Mouse (Mus musculus): ENCODE results near the gene Ppm1l. TPM values are rescaled to one million over a fixed set of nuclear protein-coding genes. Genes with fewer than 3 reads are reported as not detected.

Ppm1l gene
- total and polyA plus RNA-seq, 3 experiments: not detected

DNA sequence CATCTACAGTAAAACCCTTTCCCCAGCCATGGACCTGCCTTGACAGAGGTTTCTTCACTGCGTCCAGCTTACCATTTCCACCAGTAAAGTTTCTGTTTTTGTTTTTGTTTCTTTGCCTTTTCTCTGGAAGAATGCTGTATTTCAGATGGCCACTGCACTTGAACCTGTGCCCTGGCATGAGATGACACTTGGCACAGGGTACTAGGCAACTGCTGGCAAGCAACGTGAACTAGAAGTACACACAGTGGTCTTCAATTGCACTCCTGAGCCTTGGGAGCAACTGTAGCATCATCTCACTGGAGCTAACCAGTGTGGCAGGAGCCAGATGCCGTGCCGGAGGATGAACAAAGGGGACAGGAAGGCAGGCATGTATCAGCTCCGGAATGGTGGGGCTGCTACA, 255.9 kb downstream of the Ppm1l start:
- no peak overlapping the region for H3K27ac ChIP-seq (ENCODE audit: control insufficient read depth, low read depth, low read length)
- TF ChIP-seq POLR2A (IDR thresholded peaks at IDR 0.05; ENCODE audit: control insufficient read depth in 1 of 2, insufficient read depth in 1 of 2, low read depth in 1 of 2, low read length in 2 of 2, poor library complexity in 1 of 2) (no peak), MAX (IDR thresholded peaks at IDR 0.05; ENCODE audit: low read length) (no peak), MYC (IDR thresholded peaks at IDR 0.05; ENCODE audit: low read depth, low read length) (no peak), USF2 (IDR thresholded peaks at IDR 0.05; ENCODE audit: borderline replicate concordance in 1 of 2, insufficient read depth in 1 of 2, low read depth in 1 of 2, low read length in 2 of 2) (no peak), ZMIZ1 (IDR thresholded peaks at IDR 0.05; ENCODE audit: low read depth, low read length) (no peak), SMC3 (IDR thresholded peaks at IDR 0.05; ENCODE audit: low read depth, low read length) (no peak), CTCF (IDR thresholded peaks at IDR 0.05 in 2 of 3, conservative IDR thresholded peaks at IDR 0.05 in 1 of 3; ENCODE audit: control insufficient read depth in 1 of 3, insufficient read depth in 1 of 3, low read depth in 2 of 3, low read length in 3 of 3, poor library complexity in 1 of 3, severe bottlenecking in 1 of 3) (no peak), GATA1 (IDR thresholded peaks at IDR 0.05; ENCODE audit: low read depth, low read length) (no peak), MAZ (IDR thresholded peaks at IDR 0.05; ENCODE audit: low read depth, low read length) (no peak), GABPA (IDR thresholded peaks at IDR 0.05; ENCODE audit: low read depth, low read length) (no peak), HCFC1 (IDR thresholded peaks at IDR 0.05; ENCODE audit: low read depth, low read length) (no peak), MYB (IDR thresholded peaks at IDR 0.05; ENCODE audit: low read depth, low read length) (no peak), BHLHE40 (IDR thresholded peaks at IDR 0.05; ENCODE audit: borderline replicate concordance, low read depth, low read length) (no peak), E2F4 (IDR thresholded peaks at IDR 0.05; ENCODE audit: borderline replicate concordance, low read depth, low read length) (no peak), TBP (IDR thresholded peaks at IDR 0.05; ENCODE audit: low read depth, low read length) (no peak), ZNF384 (IDR thresholded peaks at IDR 0.05; ENCODE audit: low read depth, low read length) (no peak), RAD21 (IDR thresholded peaks at IDR 0.05; ENCODE audit: low read depth, low read length) (no peak), ZKSCAN1 (IDR thresholded peaks at IDR 0.05; ENCODE audit: low read depth, low read length) (no peak)
- H3K9me3 ChIP-seq (replicated peaks; ENCODE audit: insufficient read depth, low read length): no peaks in the 10 kb centered on the region
- no peaks in the 10 kb centered on the region for H3K27me3 ChIP-seq (ENCODE audit: control insufficient read depth in 1 of 2, insufficient read depth in 2 of 2, low read length in 2 of 2)
- H3K36me3 ChIP-seq (ENCODE audit: control insufficient read depth in 1 of 2, insufficient read depth in 2 of 2, low read length in 2 of 2): no peaks in the 10 kb centered on the region
- no peaks in the 10 kb centered on the region for H3K79me2 ChIP-seq (ENCODE audit: control insufficient read depth, insufficient read depth, low read length, poor library complexity)
- H3K9ac ChIP-seq (ENCODE audit: control insufficient read depth, low read depth, low read length, poor library complexity, severe bottlenecking): no peak overlapping the region
- H3K4me1 ChIP-seq (ENCODE audit: control insufficient read depth in 1 of 2, insufficient read depth in 2 of 2, low read length in 2 of 2): no peaks in the 10 kb centered on the region
- no peak overlapping the region for H3K4me3 ChIP-seq (ENCODE audit: control insufficient read depth in 1 of 2, insufficient read depth in 1 of 2, low read depth in 2 of 2, low read length in 2 of 2)
- DNase-seq (ENCODE audit: low read depth, low spot score): no peak

- no peaks in the 10 kb centered on the region for H3K27me3 ChIP-seq (ENCODE audit: control insufficient read depth in 1 of 2, insufficient read depth in 2 of 2, low read length in 2 of 2)
- no peak overlapping the region for H3K27ac ChIP-seq (ENCODE audit: control insufficient read depth, low read depth, low read length)
These were observed 258.9 kb downstream of the Ppm1l start for GRCm38 (mm10) chr3:69575577-69575976.

More at GRCm38 (mm10) chr3:69575577-69575976, 258.9 kb downstream of the Ppm1l start:
- H3K36me3 ChIP-seq (ENCODE audit: control insufficient read depth in 1 of 2, insufficient read depth in 2 of 2, low read length in 2 of 2): no peaks in the 10 kb centered on the region
- no peak for DNase-seq (ENCODE audit: low read depth, low spot score)
- no peaks in the 10 kb centered on the region for H3K4me1 ChIP-seq (ENCODE audit: control insufficient read depth in 1 of 2, insufficient read depth in 2 of 2, low read length in 2 of 2)
- H3K9ac ChIP-seq (ENCODE audit: control insufficient read depth, low read depth, low read length, poor library complexity, severe bottlenecking): no peak overlapping the region
- H3K4me3 ChIP-seq (ENCODE audit: control insufficient read depth in 1 of 2, insufficient read depth in 1 of 2, low read depth in 2 of 2, low read length in 2 of 2): no peak overlapping the region
- no peaks in the 10 kb centered on the region for H3K79me2 ChIP-seq (ENCODE audit: control insufficient read depth, insufficient read depth, low read length, poor library complexity)
- H3K9me3 ChIP-seq (replicated peaks; ENCODE audit: insufficient read depth, low read length): no peaks in the 10 kb centered on the region
- TF ChIP-seq EP300 (IDR thresholded peaks at IDR 0.05; ENCODE audit: low read depth in 1 of 2, low read length in 2 of 2) (no peak), POLR2A (IDR thresholded peaks at IDR 0.05; ENCODE audit: control insufficient read depth in 1 of 2, insufficient read depth in 1 of 2, low read depth in 1 of 2, low read length in 2 of 2, poor library complexity in 1 of 2) (no peak), NRF1 (IDR thresholded peaks at IDR 0.05; ENCODE audit: insufficient read depth, low read depth, low read length, poor library complexity, severe bottlenecking) (no peak), NELFE (IDR thresholded peaks at IDR 0.05; ENCODE audit: low read depth, low read length) (no peak), USF1 (IDR thresholded peaks at IDR 0.05; ENCODE audit: low read depth, low read length) (no peak), MEF2A (IDR thresholded peaks at IDR 0.05; ENCODE audit: extremely low read depth, insufficient replicate concordance, low read depth, low read length, poor library complexity, severe bottlenecking) (no peak), ZNF384 (IDR thresholded peaks at IDR 0.05; ENCODE audit: low read depth, low read length) (no peak), KAT2A (conservative IDR thresholded peaks at IDR 0.05; ENCODE audit: low read depth, low read length) (no peak), MAFK (IDR thresholded peaks at IDR 0.05; ENCODE audit: borderline replicate concordance, low read depth, low read length) (no peak), JUND (IDR thresholded peaks at IDR 0.05; ENCODE audit: low read depth, low read length) (no peak), TAL1 (IDR thresholded peaks at IDR 0.05; ENCODE audit: low read length) (no peak), ELF1 (IDR thresholded peaks at IDR 0.05; ENCODE audit: low read depth, low read length) (no peak), E2F4 (IDR thresholded peaks at IDR 0.05; ENCODE audit: borderline replicate concordance, low read depth, low read length) (no peak), RCOR1 (IDR thresholded peaks at IDR 0.05; ENCODE audit: low read depth, low read length) (no peak), MYB (IDR thresholded peaks at IDR 0.05; ENCODE audit: low read depth, low read length) (no peak), TCF12 (IDR thresholded peaks at IDR 0.05; ENCODE audit: low read depth, low read length) (no peak), ETS1 (IDR thresholded peaks at IDR 0.05; ENCODE audit: low read depth, low read length) (no peak), HCFC1 (IDR thresholded peaks at IDR 0.05; ENCODE audit: low read depth, low read length) (no peak), MXI1 (IDR thresholded peaks at IDR 0.05; ENCODE audit: low read depth, low read length) (no peak), BHLHE40 (IDR thresholded peaks at IDR 0.05; ENCODE audit: borderline replicate concordance, low read depth, low read length) (no peak)
